Mouse (Mus musculus) kidney, embryonic 16.5 days (tissue): ENCODE measurements around the gene Jhy. TPM values are rescaled to one million over a fixed set of nuclear protein-coding genes. Genes with fewer than 3 reads are reported as not detected.
A peak's percentile ranks its signal among the peaks of the same experiment; 100 is the strongest.

Experiments
- ATAC-seq: fragments of 200-750 bp; cut with Nextera tagmentation; 2 replicates; pipeline ENCODE4 v1.8.0; 2017; ENCODE audit warnings: moderate TSS enrichment; ENCODE audit not compliant: low FRiP score, low TSS enrichment
- H3K27ac ChIP-seq: fragments of 300-500 bp; sonication (generic); 2 replicates; pipeline ENCODE4 v1.5.1; 2014; ENCODE audit warnings: low read length
- H3K27me3 ChIP-seq: fragments of 300-500 bp; sonication (generic); 2 replicates; pipeline ENCODE4 v1.6.1; 2014; ENCODE audit warnings: low read length, control low read depth, mixed read lengths; ENCODE audit not compliant: insufficient read depth
- H3K36me3 ChIP-seq: fragments of 300-500 bp; sonication (generic); 2 replicates; pipeline ENCODE4 v1.6.1; 2014; ENCODE audit warnings: low read length, control low read depth, mixed read lengths; ENCODE audit not compliant: insufficient read depth
- H3K4me1 ChIP-seq: fragments of 300-500 bp; sonication (generic); 2 replicates; pipeline ENCODE4 v1.6.1; 2014; ENCODE audit warnings: low read length, control low read depth, mixed read lengths; ENCODE audit not compliant: insufficient read depth
- H3K4me2 ChIP-seq: fragments of 300-500 bp; sonication (generic); replicated peaks from 2 replicates; pipeline ENCODE4 v1.6.1; 2014; ENCODE audit warnings: low read depth, low read length
- H3K4me3 ChIP-seq: fragments of 300-500 bp; sonication (generic); 2 replicates; pipeline ENCODE4 v1.5.1; 2014; ENCODE audit warnings: mild to moderate bottlenecking, low read length
- H3K9ac ChIP-seq: fragments of 300-500 bp; sonication (generic); replicated peaks from 2 replicates; pipeline ENCODE4 v1.6.1; 2014; ENCODE audit warnings: low read length
- H3K9me3 ChIP-seq: fragments of 300-500 bp; sonication (generic); 2 replicates; pipeline ENCODE4 v1.6.1; 2016; ENCODE audit warnings: low read length, control low read depth
- WGBS: fragments of 180-500 bp; shearing (Covaris S2); extraction: QIAGEN DNeasy Blood & Tissue Kit; methylation state at CpG from one replicate; pipeline ENCODE4 v1.1.7; 2014; 5-methylcytosine and 5-hydroxymethylcytosine counted together
- polyA plus RNA-seq: library from polyadenylated mRNA; unstranded; fragments of >200 nt; fragmentation: Nextera tagmentation; extraction: Ambion mirVana; gene quantifications from 2 replicates; pipeline ENCODE4 v1.2.1, GENCODE M21; 2015

Gene Jhy
- polyA plus RNA-seq, 1 experiment from 2014 or later = 0.07 TPM

DNA sequence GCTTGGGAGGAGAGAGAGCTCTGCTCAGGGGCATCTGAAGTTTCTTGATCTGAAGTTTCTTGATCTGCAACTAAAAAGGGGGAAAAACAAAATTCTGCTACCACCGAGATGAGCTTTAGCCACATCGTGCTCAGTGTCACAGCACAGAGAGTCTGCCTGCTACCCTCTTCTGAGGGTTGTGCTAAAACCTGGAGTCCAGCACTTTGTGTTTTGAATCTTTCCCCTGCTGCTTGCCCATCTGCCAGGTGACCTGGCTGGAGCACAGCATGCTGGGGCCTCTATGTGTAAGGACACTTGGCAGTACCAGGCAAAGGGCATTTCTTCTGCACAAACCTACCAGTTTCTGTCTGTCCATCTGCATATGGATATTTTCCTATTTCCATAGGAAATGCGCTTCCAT is 20.4 kb upstream of the Jhy start:
- H3K27ac ChIP-seq = no peak overlapping the region
- H3K9me3 ChIP-seq = no peaks in the 10 kb centered on the region
- H3K4me3 ChIP-seq = no peak overlapping the region
- no peak overlapping the region for H3K9ac ChIP-seq
- no peaks in the 10 kb centered on the region for H3K36me3 ChIP-seq
- H3K27me3 ChIP-seq = no peaks in the 10 kb centered on the region
- no peak overlapping the region for H3K4me2 ChIP-seq
- no peak for ATAC-seq
- WGBS = 71% methylated on average over 3 of the region's 3 CpGs
- no peaks in the 10 kb centered on the region for H3K4me1 ChIP-seq

DNA sequence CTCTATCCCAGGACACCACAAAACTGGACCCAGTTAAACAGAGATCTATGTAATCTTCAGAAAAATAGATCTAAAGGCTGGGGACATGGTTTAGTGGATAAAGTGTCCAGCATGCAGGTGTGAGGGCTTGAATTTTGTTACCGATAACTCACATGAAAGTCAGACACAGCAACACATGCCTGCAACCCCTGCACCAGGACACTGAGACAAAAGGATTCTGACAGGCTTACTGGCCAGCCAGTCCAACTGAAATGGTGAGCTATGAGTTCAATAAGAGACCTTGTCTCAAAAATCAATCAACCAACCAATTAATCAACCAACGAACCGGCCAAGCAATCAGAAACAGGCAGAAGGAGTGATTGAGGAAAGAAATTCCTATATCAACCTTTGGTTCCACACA is 19.8 kb upstream of the Jhy start:
- no peaks in the 10 kb centered on the region for H3K36me3 ChIP-seq
- no peaks in the 10 kb centered on the region for H3K4me1 ChIP-seq
- H3K27me3 ChIP-seq = no peaks in the 10 kb centered on the region
- no peak overlapping the region for H3K27ac ChIP-seq
- ATAC-seq = no peak
- WGBS = 87% methylated on average over 3 of the region's 3 CpGs
- H3K9ac ChIP-seq = no peak overlapping the region
- no peak overlapping the region for H3K4me3 ChIP-seq
- H3K9me3 ChIP-seq = no peaks in the 10 kb centered on the region
- no peak overlapping the region for H3K4me2 ChIP-seq

DNA sequence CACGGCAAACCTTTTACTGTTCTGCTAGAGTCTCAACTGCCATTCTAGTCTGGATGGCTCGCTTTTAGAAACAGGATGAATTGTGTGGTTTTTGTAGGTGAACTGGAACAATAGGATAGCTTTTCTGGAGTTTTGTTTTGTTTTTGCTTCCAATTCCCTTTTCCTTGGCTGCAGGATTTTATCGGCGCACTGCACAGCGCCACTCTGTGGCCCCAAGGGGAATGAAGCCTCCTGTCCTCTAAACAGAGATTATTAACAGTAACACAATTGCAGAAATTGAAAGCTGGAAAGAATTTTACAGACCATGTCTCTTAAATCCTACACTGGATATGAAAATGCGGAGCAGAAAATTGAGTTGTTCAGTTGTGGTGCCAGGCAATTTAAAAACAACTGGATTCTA is 18.6 kb upstream of the Jhy start:
- no peak for ATAC-seq
- no peaks in the 10 kb centered on the region for H3K36me3 ChIP-seq
- no peak overlapping the region for H3K27ac ChIP-seq
- H3K27me3 ChIP-seq = no peaks in the 10 kb centered on the region
- 40% methylated on average over 6 of the region's 6 CpGs for WGBS
- no peak overlapping the region for H3K4me2 ChIP-seq
- no peak overlapping the region for H3K9ac ChIP-seq
- no peaks in the 10 kb centered on the region for H3K9me3 ChIP-seq
- H3K4me3 ChIP-seq = no peak overlapping the region
- H3K4me1 ChIP-seq = no peaks in the 10 kb centered on the region

DNA sequence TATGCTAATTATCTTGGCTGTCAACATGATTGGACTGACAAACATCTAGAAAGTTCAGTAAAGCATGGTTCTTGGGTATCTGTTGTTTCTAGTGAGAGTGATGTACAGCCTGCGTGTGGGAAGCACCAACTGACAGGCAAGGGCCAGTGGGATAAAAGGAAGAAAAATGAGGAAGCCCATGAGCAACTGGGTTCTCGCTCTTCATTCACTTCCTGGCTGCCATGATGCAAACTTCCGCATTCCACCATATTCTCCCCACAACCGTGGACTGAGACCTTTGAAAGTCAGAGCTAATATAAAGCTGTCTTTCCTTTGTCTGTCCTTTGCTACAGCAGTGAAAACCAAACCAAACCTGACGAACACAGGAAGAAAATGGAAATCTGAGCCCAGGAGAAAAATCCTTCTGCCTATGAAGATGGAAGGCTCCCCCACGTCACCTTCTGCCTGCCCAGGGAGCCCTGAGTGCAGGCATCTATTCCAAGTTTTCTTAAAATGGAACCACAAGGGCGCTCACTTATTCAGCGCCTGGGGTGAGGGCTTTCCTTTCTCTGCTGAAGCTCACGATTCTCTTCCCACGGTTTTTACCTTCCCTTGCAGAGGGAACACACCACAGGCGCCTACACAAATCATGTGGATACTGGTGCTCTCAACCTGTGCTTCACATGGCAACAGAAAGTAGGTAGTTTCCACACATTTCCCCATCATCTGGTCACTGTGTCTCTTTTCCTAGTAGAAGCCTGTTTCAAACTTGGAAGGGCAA is 10.3 kb upstream of the Jhy start:
- no peak overlapping the region for H3K4me3 ChIP-seq
- ATAC-seq = no peak
- no peak overlapping the region for H3K9ac ChIP-seq
- H3K9me3 ChIP-seq = no peaks in the 10 kb centered on the region
- WGBS = 67% methylated on average over 11 of the region's 11 CpGs
- H3K36me3 ChIP-seq = no peaks in the 10 kb centered on the region
- H3K27me3 ChIP-seq = no peaks in the 10 kb centered on the region
- no peak overlapping the region for H3K27ac ChIP-seq
- H3K4me1 ChIP-seq = no peaks in the 10 kb centered on the region
- H3K4me2 ChIP-seq = no peak overlapping the region

DNA sequence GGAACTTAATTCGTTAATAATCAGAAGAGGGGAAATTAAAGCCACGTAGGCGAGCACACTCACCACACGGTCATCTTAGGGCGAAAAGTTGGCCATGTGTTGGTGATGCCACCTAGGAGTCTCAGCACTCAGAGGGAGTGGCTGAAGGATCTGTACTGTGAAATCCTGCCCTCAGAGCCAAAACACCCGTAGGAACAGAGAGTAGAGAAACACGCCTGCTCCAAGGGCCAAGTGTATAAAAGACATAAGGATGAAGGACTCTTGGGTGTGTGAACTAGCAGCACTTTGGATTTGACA is 448 bp upstream of the Jhy start:
- Histone ChIP-seq H3K4me3 (peak overlapping the region; percentile 49), H3K4me2 (peak overlapping the region; percentile 86), H3K36me3 (no peaks in the 10 kb centered on the region), H3K27ac (no peak overlapping the region), H3K27me3 (peaks cover 39% of the 10 kb centered on the region), H3K4me1 (peaks cover 10% of the 10 kb centered on the region; the same call in 1 of the 2 replicates), H3K9me3 (no peaks in the 10 kb centered on the region), H3K9ac (no peak overlapping the region)
- no peak for ATAC-seq
- WGBS = 23% methylated on average over 7 of the region's 7 CpGs

DNA sequence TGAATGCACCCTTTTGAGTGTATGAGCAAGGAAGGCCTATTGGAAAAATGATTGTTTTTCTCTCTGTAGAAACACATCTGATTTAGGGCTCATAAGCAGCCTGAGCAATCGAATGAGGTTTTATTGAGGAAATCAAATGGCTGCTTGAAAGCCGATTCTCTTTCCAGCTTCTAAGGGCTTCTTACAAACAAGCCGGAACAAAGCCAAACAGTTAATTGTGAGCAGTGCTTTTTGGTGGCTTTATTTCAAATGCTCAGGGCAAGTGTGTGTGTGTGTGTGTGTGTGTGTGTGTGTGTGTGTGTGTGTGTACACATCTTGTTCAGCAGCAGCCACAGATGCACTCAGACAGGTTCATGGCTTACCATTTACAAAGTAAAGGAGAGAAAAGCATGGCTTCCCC is 2.5 kb downstream of the Jhy start:
- H3K27me3 ChIP-seq = peaks cover 39% of the 10 kb centered on the region

DNA sequence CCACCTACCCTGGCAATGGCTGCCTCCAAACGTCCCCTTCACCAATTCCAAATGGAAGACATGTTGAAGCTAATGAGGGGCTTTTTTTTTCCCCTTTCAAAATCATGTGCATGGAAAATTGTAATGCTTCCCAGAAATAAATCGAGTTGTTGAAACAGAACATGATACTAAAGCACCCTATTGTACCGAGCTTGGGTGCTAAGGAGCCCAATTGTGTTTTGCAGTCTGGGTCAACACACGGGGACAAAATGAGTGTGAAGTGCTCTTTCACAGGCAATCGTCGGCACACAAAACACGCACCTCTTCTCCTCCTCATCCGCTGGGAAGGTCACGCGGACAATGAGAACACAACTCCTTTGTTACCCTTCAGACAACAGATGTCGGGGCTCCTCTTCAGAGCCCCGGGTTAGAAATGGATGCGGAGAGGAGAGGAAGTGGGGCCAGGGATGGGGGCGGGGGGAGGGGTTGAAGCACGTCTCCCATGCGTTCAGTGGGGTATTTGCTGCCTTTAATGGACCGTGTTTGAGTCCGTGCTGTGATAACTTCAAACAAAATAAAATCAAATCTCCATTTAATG is 14.8 kb downstream of the Jhy start:
- Histone ChIP-seq H3K27me3 (no peaks in the 10 kb centered on the region), H3K4me3 (no peak overlapping the region), H3K4me1 (no peaks in the 10 kb centered on the region), H3K36me3 (no peaks in the 10 kb centered on the region), H3K9me3 (no peaks in the 10 kb centered on the region), H3K9ac (no peak overlapping the region), H3K4me2 (no peak overlapping the region), H3K27ac (no peak overlapping the region)
- no peak for ATAC-seq
- WGBS = 51% methylated on average over 18 of the region's 18 CpGs

More for the DNA sequence above, 2.5 kb downstream of the Jhy start:
- Histone ChIP-seq H3K9me3 (no peaks in the 10 kb centered on the region), H3K9ac (no peak overlapping the region), H3K36me3 (no peaks in the 10 kb centered on the region), H3K4me3 (no peak overlapping the region), H3K4me1 (peaks cover 10% of the 10 kb centered on the region; the same call in 1 of the 2 replicates), H3K4me2 (no peak overlapping the region), H3K27ac (no peak overlapping the region)
- 60% methylated on average over 3 of the region's 3 CpGs for WGBS
- ATAC-seq = no peak

DNA sequence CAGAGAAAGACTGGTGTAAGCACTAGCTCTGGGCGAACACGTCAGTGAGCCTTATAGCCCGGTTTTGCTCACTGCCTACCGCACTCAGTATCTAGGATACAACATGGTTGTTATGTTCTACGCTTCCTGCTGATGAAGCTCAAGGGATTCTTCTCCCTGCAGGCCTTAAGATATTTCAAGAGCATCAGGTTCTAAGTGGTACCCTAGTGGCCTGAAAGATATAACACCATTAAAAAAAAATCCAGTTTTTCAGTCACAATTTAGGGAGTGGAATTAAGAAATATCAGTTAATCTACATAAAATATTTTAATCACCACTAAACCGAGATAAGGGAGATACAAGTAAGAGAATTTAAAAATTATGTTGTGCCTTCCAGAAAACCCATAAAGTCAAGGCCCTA is 15.4 kb downstream of the Jhy start:
- no peak overlapping the region for H3K4me3 ChIP-seq
- no peak overlapping the region for H3K4me2 ChIP-seq
- 91% methylated on average over 6 of the region's 6 CpGs for WGBS
- H3K4me1 ChIP-seq = no peaks in the 10 kb centered on the region
- ATAC-seq = no peak
- no peak overlapping the region for H3K27ac ChIP-seq
- H3K9me3 ChIP-seq = no peaks in the 10 kb centered on the region
- H3K36me3 ChIP-seq = no peaks in the 10 kb centered on the region
- no peak overlapping the region for H3K9ac ChIP-seq
- H3K27me3 ChIP-seq = no peaks in the 10 kb centered on the region

DNA sequence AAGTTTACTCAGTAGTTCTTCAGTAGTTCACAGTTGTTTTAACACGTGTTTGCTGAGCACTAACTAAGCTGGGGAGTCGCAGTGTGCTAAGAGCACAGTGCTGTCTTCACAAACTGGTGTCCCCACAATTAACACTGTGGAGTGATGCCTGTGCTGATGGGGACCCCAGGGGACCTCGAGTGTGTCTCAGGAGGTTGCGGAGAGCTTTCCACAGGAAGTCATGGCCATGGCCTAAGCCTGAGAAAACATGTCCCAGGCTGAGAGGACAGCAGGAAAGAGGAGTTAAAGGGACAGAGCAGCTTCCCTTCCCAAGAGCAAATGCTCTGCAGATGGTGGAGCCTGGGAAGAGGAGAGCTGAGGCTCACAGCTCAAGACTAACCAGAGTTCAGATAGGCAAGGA is 16.8 kb downstream of the Jhy start:
- Histone ChIP-seq H3K4me3 (no peak overlapping the region), H3K9me3 (no peaks in the 10 kb centered on the region), H3K4me1 (no peaks in the 10 kb centered on the region), H3K27me3 (no peaks in the 10 kb centered on the region), H3K9ac (no peak overlapping the region), H3K36me3 (no peaks in the 10 kb centered on the region), H3K27ac (no peak overlapping the region), H3K4me2 (no peak overlapping the region)
- 48% methylated on average over 4 of the region's 4 CpGs for WGBS
- no peak for ATAC-seq

DNA sequence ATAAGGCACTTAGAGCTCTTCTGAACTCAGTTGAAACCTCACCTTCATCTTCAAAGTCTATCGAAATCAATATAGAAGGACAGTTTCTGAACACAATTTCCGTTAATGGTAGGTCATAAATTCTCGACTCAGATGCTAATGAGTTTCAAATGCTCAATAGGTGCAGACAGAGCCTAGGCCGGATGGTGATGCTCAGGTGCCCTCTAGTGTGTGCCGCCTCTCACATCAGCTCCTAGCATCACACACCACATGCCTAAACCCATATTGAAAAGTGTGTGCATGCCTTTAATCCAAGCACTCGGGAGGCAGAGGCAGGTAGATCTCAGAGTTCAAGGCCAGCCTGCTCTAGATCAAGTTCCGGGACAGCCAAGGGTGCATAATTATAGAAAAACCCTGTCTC is 26.5 kb downstream of the Jhy start:
- H3K27me3 ChIP-seq = no peaks in the 10 kb centered on the region
- no peaks in the 10 kb centered on the region for H3K9me3 ChIP-seq
- H3K4me2 ChIP-seq = no peak overlapping the region
- H3K4me1 ChIP-seq = no peaks in the 10 kb centered on the region
- H3K9ac ChIP-seq = no peak overlapping the region
- no peak for ATAC-seq
- no peak overlapping the region for H3K27ac ChIP-seq
- 47% methylated on average over 7 of the region's 7 CpGs for WGBS
- no peak overlapping the region for H3K4me3 ChIP-seq
- no peaks in the 10 kb centered on the region for H3K36me3 ChIP-seq
